Mouse (Mus musculus): Measurements from ENCODE around the gene Gnl3l. TPM values are rescaled to one million over a fixed set of nuclear protein-coding genes. Genes with fewer than 3 reads are reported as not detected.

Gnl3l gene
- total and polyA plus RNA-seq, 3 experiments = 44.3 to 61.9 (median 49.6) TPM

- no peaks in the 10 kb centered on the region for H3K79me2 ChIP-seq (ENCODE audit: control insufficient read depth, insufficient read depth, low read length, poor library complexity)
- no peak overlapping the region for H3K27ac ChIP-seq (ENCODE audit: control insufficient read depth, low read depth, low read length)
- H3K9me3 ChIP-seq (replicated peaks; ENCODE audit: insufficient read depth, low read length) = no peaks in the 10 kb centered on the region
- H3K4me3 ChIP-seq (ENCODE audit: control insufficient read depth in 1 of 2, insufficient read depth in 1 of 2, low read depth in 2 of 2, low read length in 2 of 2) = no peak overlapping the region
- DNase-seq (ENCODE audit: low read depth, low spot score) = no peak
- no peaks in the 10 kb centered on the region for H3K27me3 ChIP-seq (ENCODE audit: control insufficient read depth in 1 of 2, insufficient read depth in 2 of 2, low read length in 2 of 2)
- no peaks in the 10 kb centered on the region for H3K4me1 ChIP-seq (ENCODE audit: control insufficient read depth in 1 of 2, insufficient read depth in 2 of 2, low read length in 2 of 2)
- no peak for TF ChIP-seq MAX (IDR thresholded peaks at IDR 0.05; ENCODE audit: low read length)
- no peak for TF ChIP-seq UBTF (IDR thresholded peaks at IDR 0.05; ENCODE audit: borderline replicate concordance, insufficient read depth, low read depth, low read length)
- TF ChIP-seq NRF1 (IDR thresholded peaks at IDR 0.05; ENCODE audit: insufficient read depth, low read depth, low read length, poor library complexity, severe bottlenecking) = no peak
- no peak for TF ChIP-seq USF2 (IDR thresholded peaks at IDR 0.05; ENCODE audit: borderline replicate concordance in 1 of 2, insufficient read depth in 1 of 2, low read depth in 1 of 2, low read length in 2 of 2)
- TF ChIP-seq HCFC1 (IDR thresholded peaks at IDR 0.05; ENCODE audit: low read depth, low read length) = no peak
- no peak for TF ChIP-seq E2F4 (IDR thresholded peaks at IDR 0.05; ENCODE audit: borderline replicate concordance, low read depth, low read length)
- no peak for TF ChIP-seq GATA1 (IDR thresholded peaks at IDR 0.05; ENCODE audit: low read depth, low read length)
- TF ChIP-seq NELFE (IDR thresholded peaks at IDR 0.05; ENCODE audit: low read depth, low read length) = no peak
- no peak overlapping the region for H3K9ac ChIP-seq (ENCODE audit: control insufficient read depth, low read depth, low read length, poor library complexity, severe bottlenecking)
- H3K36me3 ChIP-seq (ENCODE audit: control insufficient read depth in 1 of 2, insufficient read depth in 2 of 2, low read length in 2 of 2) = no peaks in the 10 kb centered on the region
These were observed 29.8 kb upstream of the Gnl3l start for GRCm38 (mm10) chrX:151046777-151047430.

GRCm38 (mm10) chrX:151046321-151046720 lies 29.2 kb upstream of the Gnl3l start:
- H3K9ac ChIP-seq (ENCODE audit: control insufficient read depth, low read depth, low read length, poor library complexity, severe bottlenecking) = no peak overlapping the region
- no peak for TF ChIP-seq TAL1 (IDR thresholded peaks at IDR 0.05; ENCODE audit: low read length)
- TF ChIP-seq KAT2A (conservative IDR thresholded peaks at IDR 0.05; ENCODE audit: low read depth, low read length) = no peak
- H3K4me1 ChIP-seq (ENCODE audit: control insufficient read depth in 1 of 2, insufficient read depth in 2 of 2, low read length in 2 of 2) = no peaks in the 10 kb centered on the region
- DNase-seq (ENCODE audit: low read depth, low spot score) = no peak
- no peaks in the 10 kb centered on the region for H3K27me3 ChIP-seq (ENCODE audit: control insufficient read depth in 1 of 2, insufficient read depth in 2 of 2, low read length in 2 of 2)
- no peak overlapping the region for H3K27ac ChIP-seq (ENCODE audit: control insufficient read depth, low read depth, low read length)
- no peaks in the 10 kb centered on the region for H3K9me3 ChIP-seq (replicated peaks; ENCODE audit: insufficient read depth, low read length)
- no peaks in the 10 kb centered on the region for H3K36me3 ChIP-seq (ENCODE audit: control insufficient read depth in 1 of 2, insufficient read depth in 2 of 2, low read length in 2 of 2)
- no peak overlapping the region for H3K4me3 ChIP-seq (ENCODE audit: control insufficient read depth in 1 of 2, insufficient read depth in 1 of 2, low read depth in 2 of 2, low read length in 2 of 2)
- no peaks in the 10 kb centered on the region for H3K79me2 ChIP-seq (ENCODE audit: control insufficient read depth, insufficient read depth, low read length, poor library complexity)

- Histone ChIP-seq H3K36me3 (ENCODE audit: control insufficient read depth in 1 of 2, insufficient read depth in 2 of 2, low read length in 2 of 2) (no peaks in the 10 kb centered on the region), H3K79me2 (ENCODE audit: control insufficient read depth, insufficient read depth, low read length, poor library complexity) (no peaks in the 10 kb centered on the region), H3K9ac (ENCODE audit: control insufficient read depth, low read depth, low read length, poor library complexity, severe bottlenecking) (no peak within 1 kb of the TSS), H3K4me1 (ENCODE audit: control insufficient read depth in 1 of 2, insufficient read depth in 2 of 2, low read length in 2 of 2) (no peaks in the 10 kb centered on the region), H3K27me3 (ENCODE audit: control insufficient read depth in 1 of 2, insufficient read depth in 2 of 2, low read length in 2 of 2) (no peaks in the 10 kb centered on the region), H3K4me3 (ENCODE audit: control insufficient read depth in 1 of 2, insufficient read depth in 1 of 2, low read depth in 2 of 2, low read length in 2 of 2) (no peak within 1 kb of the TSS), H3K9me3 (replicated peaks; ENCODE audit: insufficient read depth, low read length) (no peaks in the 10 kb centered on the region), H3K27ac (ENCODE audit: control insufficient read depth, low read depth, low read length) (no peak within 1 kb of the TSS)
- TF ChIP-seq CHD2 (IDR thresholded peaks at IDR 0.05; ENCODE audit: low read length) (no peak), MXI1 (IDR thresholded peaks at IDR 0.05; ENCODE audit: low read depth, low read length) (no peak), MAZ (IDR thresholded peaks at IDR 0.05; ENCODE audit: low read depth, low read length) (no peak), POLR2A (IDR thresholded peaks at IDR 0.05; ENCODE audit: control insufficient read depth in 1 of 2, insufficient read depth in 1 of 2, low read depth in 1 of 2, low read length in 2 of 2, poor library complexity in 1 of 2) (no peak), TBP (IDR thresholded peaks at IDR 0.05; ENCODE audit: low read depth, low read length) (no peak), TAL1 (IDR thresholded peaks at IDR 0.05; ENCODE audit: low read length) (no peak), NELFE (IDR thresholded peaks at IDR 0.05; ENCODE audit: low read depth, low read length) (no peak), JUND (IDR thresholded peaks at IDR 0.05; ENCODE audit: low read depth, low read length) (no peak), ZMIZ1 (IDR thresholded peaks at IDR 0.05; ENCODE audit: low read depth, low read length) (no peak), MAX (IDR thresholded peaks at IDR 0.05; ENCODE audit: low read length) (no peak), SIN3A (IDR thresholded peaks at IDR 0.05; ENCODE audit: low read length) (no peak), ZC3H11A (IDR thresholded peaks at IDR 0.05; ENCODE audit: low read depth, low read length) (no peak), USF1 (IDR thresholded peaks at IDR 0.05; ENCODE audit: low read depth, low read length) (no peak), ZNF384 (IDR thresholded peaks at IDR 0.05; ENCODE audit: low read depth, low read length) (no peak), ZKSCAN1 (IDR thresholded peaks at IDR 0.05; ENCODE audit: low read depth, low read length) (no peak), POLR2AphosphoS2 (IDR thresholded peaks at IDR 0.05; ENCODE audit: low read length) (no peak), SMC3 (IDR thresholded peaks at IDR 0.05; ENCODE audit: low read depth, low read length) (no peak)
- DNase-seq (ENCODE audit: low read depth, low spot score) = no peak
These were observed 28.7 kb upstream of the Gnl3l start, which contains the start of gene Fgd1 for GRCm38 (mm10) chrX:151045850-151046249. Gene Fgd1 (plus strand): TSS chrX:151046150.

Data from MEL (cell line).